Mouse (Mus musculus) gastrocnemius, postnatal 36 days (tissue): ENCODE data around the gene Idh3b. TPM values are rescaled to one million over a fixed set of nuclear protein-coding genes. Genes with fewer than 3 reads are reported as not detected.

ENCODE experiments used
- DNase-seq, 2 experiments: peaks; one replicate each; pipeline ENCODE4 v3.0.0; 2022
- intact Hi-C: fragments of 180-260 bp; cut with DNase I; formaldehyde crosslinking; loops from one replicate; pipeline ENCODE4 v1.15.1; 2025
- total RNA-seq, 2 experiments: library from RNA; stranded (reverse); gene quantifications; 2 replicates each; pipeline ENCODE4 v1.2.3; 2021

The Idh3b gene
- total RNA-seq, 2 experiments from 2014 or later, result 448 to 491 TPM

DNA sequence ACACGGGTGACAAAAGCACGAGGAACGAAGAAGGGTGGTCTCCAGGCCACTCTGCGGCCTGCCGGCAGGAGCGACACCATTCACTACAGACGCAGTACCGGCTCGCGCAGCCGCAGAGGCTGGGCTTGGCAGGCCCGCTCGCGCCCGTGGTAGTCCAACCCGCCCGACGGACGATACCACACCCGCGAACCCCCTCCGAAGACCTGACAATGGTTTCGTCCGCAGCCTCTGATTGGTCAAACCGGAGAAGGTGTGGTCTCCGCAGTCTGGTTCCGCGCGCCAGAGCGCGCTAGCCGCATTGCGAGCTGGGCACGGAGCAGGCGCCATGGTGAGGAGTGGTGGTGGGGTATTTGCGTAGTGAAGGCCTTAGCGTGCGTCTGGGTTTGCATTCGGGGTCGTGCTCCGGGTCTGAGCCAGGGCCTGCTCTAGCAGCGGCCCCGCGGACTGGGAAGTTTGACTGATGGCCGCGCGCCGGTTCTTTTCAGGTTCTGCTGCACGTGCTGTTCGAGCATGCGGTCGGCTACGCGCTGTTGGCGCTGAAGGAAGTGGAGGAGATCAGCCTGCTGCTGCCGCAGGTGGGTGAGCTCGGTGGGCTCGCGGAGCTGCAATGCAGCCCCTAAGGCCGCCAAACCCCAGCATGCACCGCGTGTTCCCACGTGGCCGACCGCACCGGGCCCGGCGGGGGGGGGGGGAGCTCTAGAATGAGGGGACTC is 10.0 kb downstream of the Idh3b start, which contains the start of gene Nop56:
Gene Nop56, plus strand, starts transcription at position 282 of the 713 bp plus-strand sequence.
- peak; percentile 98 to 100 for DNase-seq

DNA sequence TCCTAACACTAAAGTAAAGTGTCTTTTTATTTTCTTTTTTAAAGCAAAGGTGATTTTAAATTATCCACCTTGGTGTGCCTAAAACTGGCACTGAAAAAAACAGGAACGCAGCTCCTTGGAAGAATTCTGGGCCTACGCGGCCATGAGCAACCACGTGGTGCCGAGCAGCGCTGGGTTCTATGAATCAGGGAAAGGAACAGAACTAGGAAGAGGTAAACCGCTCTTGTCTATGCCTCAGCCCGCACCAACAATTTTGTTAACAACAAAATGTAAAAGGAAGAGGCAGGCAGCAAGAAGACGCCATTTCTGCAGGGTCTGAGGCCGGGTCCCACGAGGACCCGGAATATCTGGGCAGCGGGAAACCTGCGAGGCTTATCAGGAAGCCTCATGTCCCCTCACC is 10.6 kb downstream of the Idh3b start:
- no peak for DNase-seq
- intact Hi-C loops, result loop anchor here (10.0 kb wide), 1 partner anchor 469 kb away; the partner anchor contains the start of gene Stk35

More for the DNA sequence above, 10.0 kb downstream of the Idh3b start, which contains the start of gene Nop56:
- intact Hi-C loops, result loop anchor here (10.0 kb wide), 1 partner anchor 470 kb away; the partner anchor contains the start of gene Stk35

DNA sequence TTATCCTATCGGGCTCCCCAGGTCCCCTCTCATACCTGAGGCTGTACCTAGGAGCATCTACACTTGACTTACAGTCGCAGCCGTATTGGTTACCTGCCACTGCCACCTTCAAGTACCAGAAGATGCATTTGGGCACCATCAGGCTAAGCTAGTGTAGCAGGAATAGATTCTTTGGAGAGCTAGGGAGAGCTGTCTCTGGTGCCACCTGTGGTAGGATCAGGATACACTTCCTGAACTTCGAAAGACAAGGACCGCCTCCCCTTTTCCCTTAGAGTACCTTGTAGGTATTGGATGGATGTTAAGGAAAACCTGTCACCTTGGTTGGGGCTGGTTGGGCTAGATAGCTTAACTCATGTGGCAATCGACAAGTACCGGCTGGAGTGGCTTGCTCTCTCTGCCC is 16.3 kb downstream of the Idh3b start:
- DNase-seq, result no peak
- intact Hi-C loops, result no loop called here

DNA sequence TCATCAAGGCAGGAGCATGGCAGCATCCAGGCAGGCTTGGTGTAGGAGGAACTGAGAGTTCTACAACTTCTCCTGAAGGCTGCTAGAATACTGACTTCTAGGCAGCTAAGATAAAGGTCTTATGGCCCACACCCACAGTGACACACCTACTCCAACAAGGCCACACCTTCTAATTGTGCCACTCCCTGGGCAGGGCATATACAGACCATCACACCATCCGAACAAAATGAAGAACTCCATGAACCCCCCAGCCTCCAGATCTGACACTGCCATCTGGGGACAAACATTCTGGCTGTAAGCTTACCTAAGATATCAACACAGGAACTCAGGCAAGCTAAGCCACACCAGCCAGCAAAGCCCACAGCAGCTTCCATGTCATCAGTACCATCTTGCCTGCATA is 18.8 kb downstream of the Idh3b start:
- DNase-seq, result no peak
- intact Hi-C loops, result no loop called here

DNA sequence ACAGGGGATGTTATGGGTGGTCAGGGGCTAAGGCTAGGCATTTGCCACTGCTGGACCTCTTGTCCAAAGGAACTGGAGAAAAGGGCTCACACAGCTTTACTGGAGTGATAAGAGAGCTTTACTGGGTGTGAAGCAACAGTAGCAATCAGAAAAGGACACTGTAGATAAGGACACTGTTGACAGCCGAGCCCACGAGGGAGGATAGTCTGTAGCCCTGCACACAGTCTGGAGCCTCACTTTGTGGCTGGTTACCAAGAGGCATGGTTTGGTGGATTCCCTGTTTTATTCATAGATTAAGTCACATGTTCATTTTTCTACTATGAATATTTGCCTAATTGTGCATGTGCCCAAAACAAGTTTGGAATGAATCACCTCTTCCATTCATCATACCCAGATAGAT is 21.9 kb downstream of the Idh3b start:
- no peak for DNase-seq
- intact Hi-C loops, result no loop called here

DNA sequence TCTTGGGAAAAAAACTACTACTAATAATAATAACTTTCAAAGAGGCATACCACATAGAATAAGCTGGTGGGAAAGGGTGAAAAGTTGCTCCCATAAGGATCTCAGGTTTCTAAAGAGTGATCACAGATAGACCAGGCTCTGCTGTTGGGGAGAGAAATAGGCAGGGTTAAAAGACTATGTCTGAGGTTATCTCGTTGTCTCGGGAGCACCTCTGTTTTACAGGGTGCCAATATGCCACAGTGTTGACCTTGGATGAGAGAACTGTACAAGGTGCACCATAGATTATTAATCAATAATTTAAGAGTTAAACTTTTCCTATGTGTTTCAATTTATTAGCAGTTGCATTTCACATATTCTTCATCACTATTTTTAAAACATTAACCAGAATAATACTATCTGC is 22.4 kb downstream of the Idh3b start:
- intact Hi-C loops, result no loop called here
- DNase-seq, result no peak

DNA sequence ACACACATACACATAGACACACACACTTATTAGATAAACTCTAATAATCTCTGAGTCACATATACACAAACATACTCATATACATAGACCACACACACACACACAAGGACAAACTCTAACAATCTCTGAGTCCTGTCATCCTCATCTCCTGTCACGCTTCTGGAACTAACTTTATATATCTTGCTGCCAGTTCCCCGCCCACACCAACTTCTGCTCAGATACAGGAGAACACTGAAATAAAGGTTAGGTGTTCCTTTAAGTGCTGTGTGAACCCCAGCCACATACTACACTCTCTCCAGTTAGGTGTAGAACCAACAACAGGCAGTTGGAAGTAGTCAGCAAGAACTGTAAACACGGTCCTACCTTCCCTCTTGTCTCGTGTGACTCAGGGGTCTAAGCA is 23.5 kb downstream of the Idh3b start:
- intact Hi-C loops, result no loop called here
- no peak for DNase-seq

DNA sequence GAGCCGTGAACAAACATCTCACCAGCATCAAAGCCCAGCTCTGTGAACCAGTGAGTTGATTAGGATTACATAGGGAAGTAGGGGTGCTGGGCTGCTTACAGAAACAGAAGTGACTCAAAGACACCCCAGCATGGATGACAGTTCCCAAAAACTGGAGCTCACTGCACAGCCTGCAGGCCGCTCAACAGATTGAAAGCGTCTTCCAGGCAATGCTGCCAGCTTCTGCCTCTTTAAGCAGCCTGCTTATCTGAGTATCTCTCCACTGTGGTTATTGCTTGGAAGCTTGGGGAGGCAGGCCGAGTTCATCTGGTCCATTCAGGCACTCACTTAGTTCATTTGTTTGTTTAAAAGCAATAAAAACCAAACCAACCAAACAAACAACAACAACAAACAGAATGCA is 27.6 kb downstream of the Idh3b start:
- DNase-seq, result no peak
- intact Hi-C loops, result no loop called here

DNA sequence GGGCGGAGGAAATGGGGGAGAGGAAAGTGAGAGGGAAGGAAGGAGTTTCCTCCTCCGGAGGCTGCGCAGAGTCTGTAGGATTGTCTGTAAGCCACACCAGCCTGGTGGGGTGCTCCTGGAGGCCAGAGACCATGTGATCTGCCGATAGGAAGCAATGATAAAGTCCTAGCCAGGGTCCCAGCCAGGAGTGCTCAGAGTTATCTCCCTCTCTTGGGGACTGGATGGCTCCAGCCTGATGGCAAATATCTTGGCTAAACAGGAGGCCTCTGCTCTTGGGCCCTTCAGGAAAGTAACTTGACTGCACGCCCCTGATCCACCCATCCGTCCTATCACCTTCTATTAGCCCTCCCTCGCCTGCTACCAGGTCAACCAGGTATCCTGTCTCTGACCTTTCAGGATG is 36.1 kb downstream of the Idh3b start:
- no peak for DNase-seq

DNA sequence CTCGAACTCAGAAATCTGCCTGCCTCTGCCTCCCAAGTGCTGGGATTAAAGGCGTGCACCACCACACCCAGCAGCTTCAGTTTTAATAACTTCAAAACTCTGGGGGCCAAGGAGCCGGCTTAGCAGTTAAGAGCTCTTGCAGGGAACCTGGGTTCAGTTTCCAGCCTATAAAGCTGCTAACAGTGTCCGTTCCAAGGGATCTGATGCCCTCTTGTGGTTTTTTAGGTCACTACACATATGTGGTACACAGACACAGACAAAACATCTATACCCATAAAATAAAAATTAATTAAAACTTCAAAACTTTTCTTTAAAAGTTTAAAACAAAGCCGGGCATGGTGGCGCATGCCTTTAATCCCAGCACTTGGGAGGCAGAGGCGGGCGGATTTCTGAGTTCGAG is 37.4 kb downstream of the Idh3b start:
- no peak for DNase-seq
- intact Hi-C loops, result loop anchor here (5.0 to 10.0 kb wide), 2 partner anchors 175 to 342 kb away; no protein-coding TSS in a partner anchor

More for the DNA sequence above, 36.1 kb downstream of the Idh3b start:
- intact Hi-C loops, result loop anchor here (5.0 to 10.0 kb wide), 2 partner anchors 176 to 343 kb away; no protein-coding TSS in a partner anchor

Other genes with a start within 250 kb of the Idh3b start
- not detected for gene Tgm6, start 172.1 kb downstream of the Idh3b start, total RNA-seq
- gene Snrpb, start 105.1 kb downstream of the Idh3b start, total RNA-seq, result 100 to 1,000 TPM; 122 to 131 TPM
- not detected for gene Tmc2, start 89.4 kb downstream of the Idh3b start, total RNA-seq
- gene Nop56, start 10.1 kb downstream of the Idh3b start, total RNA-seq, result 10 to 100 TPM; 24.8 to 32.5 TPM
- under 1 TPM; 0.15 to 0.27 TPM for gene Ebf4, start 10.6 kb upstream of the Idh3b start, total RNA-seq
- 1 to 10 TPM; 2.1 to 3.1 TPM for gene Cpxm1, start 113.0 kb upstream of the Idh3b start, total RNA-seq
- gene Gm28372, start 120.7 kb upstream of the Idh3b start, total RNA-seq, result not detected
- not detected for gene 1700020A23Rik, start 120.7 kb upstream of the Idh3b start, total RNA-seq
- not detected for gene Tmem239, start 121.9 kb upstream of the Idh3b start, total RNA-seq
- gene Vps16, start 139.8 kb upstream of the Idh3b start, total RNA-seq, result 10 to 100 TPM; 14.9 to 18.7 TPM
- gene Pced1a, start 140.2 kb upstream of the Idh3b start, total RNA-seq, result 1 to 10 TPM; 2.8 to 4.0 TPM
- gene Ptpra, start 165.7 kb upstream of the Idh3b start, total RNA-seq, result 10 to 100 TPM; 15.5 to 20.6 TPM